Mouse (Mus musculus) myocyte (in vitro differentiated cells): Measurements from ENCODE around the gene Nudt2. TPM values are rescaled to one million over a fixed set of nuclear protein-coding genes. Genes with fewer than 3 reads are reported as not detected.

ENCODE experiments used
- H3K27me3 ChIP-seq: one replicate; pipeline ENCODE4 v1.6.1; 2011; ENCODE audit not compliant: control insufficient read depth, insufficient read depth, insufficient read length
- H3K36me3 ChIP-seq: one replicate; pipeline ENCODE4 v1.6.1; 2011; ENCODE audit not compliant: control insufficient read depth, insufficient read depth
- H3K4me2 ChIP-seq: one replicate; pipeline ENCODE4 v1.6.1; 2011; ENCODE audit warnings: low read depth, control low read depth
- H3K4me3 ChIP-seq: one replicate; pipeline ENCODE4 v1.5.1; 2011; ENCODE audit warnings: mild to moderate bottlenecking, control low read depth, moderate library complexity
- H3K79me2 ChIP-seq: one replicate; pipeline ENCODE4 v1.6.1; 2011; ENCODE audit not compliant: control insufficient read depth, insufficient read depth
- H3ac ChIP-seq: one replicate; pipeline ENCODE4 v1.6.1; 2011; ENCODE audit not compliant: control insufficient read depth, insufficient read length
- CEBPB ChIP-seq: IDR thresholded peaks from 2 replicates; pipeline ENCODE4 v1.6.1; 2011; ENCODE audit warnings: mild to moderate bottlenecking, moderate library complexity; ENCODE audit not compliant: poor library complexity, insufficient read depth, severe bottlenecking
- E2F4 ChIP-seq: IDR thresholded peaks from one replicate; pipeline ENCODE4 v1.6.1; 2011; ENCODE audit warnings: mild to moderate bottlenecking, control low read depth, moderate library complexity; ENCODE audit not compliant: insufficient read depth
- MAX ChIP-seq: IDR thresholded peaks from one replicate; pipeline ENCODE4 v1.6.1; 2011; ENCODE audit warnings: low read depth, mild to moderate bottlenecking, control low read depth
- MYOD1 ChIP-seq, 3 experiments: IDR thresholded peaks; one replicate each; pipeline ENCODE4 v1.6.1; 2011; ENCODE audit warnings: control low read depth in 2 of 3, low read depth in 2 of 3, mild to moderate bottlenecking in 2 of 3, moderate library complexity in 1 of 3; ENCODE audit not compliant: insufficient read length in 2 of 3, control insufficient read depth in 1 of 3
- MYOG ChIP-seq, 3 experiments: IDR thresholded peaks; one replicate each; pipeline ENCODE4 v1.6.1; 2011; ENCODE audit warnings: control low read depth in 2 of 3, low read depth in 2 of 3, mild to moderate bottlenecking in 2 of 3; ENCODE audit not compliant: insufficient read length in 2 of 3, control insufficient read depth in 1 of 3, insufficient read depth in 1 of 3
- POLR2A ChIP-seq: IDR thresholded peaks from one replicate; pipeline ENCODE4 v1.6.1; 2011; ENCODE audit warnings: low read depth, mild to moderate bottlenecking, control low read depth, moderate library complexity; ENCODE audit not compliant: insufficient read length
- POLR2AphosphoS2 ChIP-seq: IDR thresholded peaks from one replicate; pipeline ENCODE4 v1.6.1; 2011; ENCODE audit warnings: low read depth, control low read depth; ENCODE audit not compliant: insufficient read length
- REST ChIP-seq: IDR thresholded peaks from one replicate; pipeline ENCODE4 v1.6.1; 2011; ENCODE audit warnings: mild to moderate bottlenecking, control low read depth, moderate library complexity; ENCODE audit not compliant: insufficient read depth, insufficient read length
- SRF ChIP-seq: IDR thresholded peaks from one replicate; pipeline ENCODE4 v1.6.1; 2011; ENCODE audit warnings: low read depth; ENCODE audit not compliant: control insufficient read depth, insufficient read length
- TCF12 ChIP-seq: IDR thresholded peaks from one replicate; pipeline ENCODE4 v1.6.1; 2011; ENCODE audit warnings: mild to moderate bottlenecking, control low read depth; ENCODE audit not compliant: poor library complexity, insufficient read depth, severe bottlenecking
- TCF3 ChIP-seq: IDR thresholded peaks from one replicate; pipeline ENCODE4 v1.6.1; 2011; ENCODE audit warnings: low read depth, control low read depth; ENCODE audit not compliant: insufficient read length
- USF1 ChIP-seq: IDR thresholded peaks from one replicate; pipeline ENCODE4 v1.6.1; 2011; ENCODE audit warnings: low read depth, mild to moderate bottlenecking, control low read depth, moderate library complexity
- polyA plus RNA-seq: library from polyadenylated mRNA; unstranded; fragments of >200 nt; fragmentation: generic; extraction: Trizol; gene quantifications from one replicate; pipeline ENCODE4 v1.2.1, GENCODE M21; 2012; ENCODE audit warnings: missing spikeins

Gene Nudt2
- polyA plus RNA-seq, 1 experiment: 36.9 TPM

DNA sequence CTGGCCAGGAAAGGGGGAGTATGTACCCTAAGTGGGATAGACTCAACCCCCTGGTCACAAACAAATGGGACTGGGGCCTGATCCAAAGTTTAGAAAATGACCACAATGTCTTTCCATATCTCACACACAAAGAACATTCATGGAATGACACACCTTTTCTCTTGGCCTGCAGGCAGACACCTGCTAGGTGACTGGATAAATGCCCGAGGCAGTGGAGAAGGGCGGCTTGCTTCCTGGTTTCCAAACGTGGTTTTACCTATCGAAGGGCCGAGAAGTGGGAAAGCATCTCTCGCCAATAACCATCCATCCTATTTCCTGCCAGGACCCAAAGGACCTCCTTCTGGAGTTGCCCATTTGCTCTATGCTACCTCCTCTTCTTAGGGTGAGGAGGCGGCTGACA, 28.0 kb downstream of the Nudt2 start:
- Histone ChIP-seq H3ac (no peak overlapping the region), H3K27me3 (no peaks in the 10 kb centered on the region)
- TF ChIP-seq POLR2A: no peak
- no peak for TF ChIP-seq MYOD1 (IDR thresholded peaks at IDR 0.05; ENCODE audit: control insufficient read depth in 1 of 3, insufficient read length in 2 of 3, low read depth in 2 of 3)
- no peak for TF ChIP-seq POLR2AphosphoS2
- no peak for TF ChIP-seq MAX
- no peak for TF ChIP-seq CEBPB
- TF ChIP-seq MYOG (IDR thresholded peaks at IDR 0.05; ENCODE audit: control insufficient read depth in 1 of 3, insufficient read depth in 1 of 3, insufficient read length in 2 of 3, low read depth in 2 of 3): no peak
- TF ChIP-seq SRF: no peak
- no peak for TF ChIP-seq TCF12
- TF ChIP-seq TCF3: no peak

DNA sequence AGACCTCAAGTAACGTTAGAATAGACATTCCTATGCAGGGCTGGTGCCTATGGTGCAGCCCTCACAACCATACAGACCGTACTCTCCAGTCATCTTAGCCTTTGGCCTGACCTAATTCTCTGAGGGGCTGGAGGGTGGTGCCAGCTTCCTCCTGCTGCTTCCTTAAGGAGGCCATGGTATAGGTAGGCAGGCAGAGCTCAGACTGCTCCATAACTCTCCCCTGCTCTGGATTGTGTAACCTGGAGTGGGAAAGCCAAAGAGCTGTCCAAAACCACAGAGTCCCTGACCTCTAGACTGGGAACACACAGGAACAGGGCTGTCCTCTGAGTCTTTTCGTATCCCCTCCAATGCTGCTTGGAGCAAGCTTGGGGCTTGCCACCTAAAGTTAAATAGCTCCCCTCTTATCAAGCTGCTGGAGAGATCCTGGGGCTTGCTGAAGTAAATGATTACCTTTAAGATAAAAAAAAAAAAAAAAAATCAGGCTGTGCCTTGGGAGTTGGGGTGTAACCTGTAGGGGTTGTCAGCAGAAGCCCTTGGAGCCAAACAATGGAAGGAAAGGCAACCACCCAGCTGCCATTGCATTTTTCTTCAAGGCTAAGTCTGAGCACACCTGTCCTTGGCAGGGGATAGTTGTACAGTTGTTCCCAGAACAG, 28.6 kb downstream of the Nudt2 start:
- Histone ChIP-seq H3K4me3 (no peak overlapping the region), H3K4me2 (peak overlapping the region; percentile 40), H3K36me3 (no peaks in the 10 kb centered on the region), H3K79me2 (no peaks in the 10 kb centered on the region), H3K27me3 (no peaks in the 10 kb centered on the region), H3ac (no peak overlapping the region)
- TF ChIP-seq POLR2AphosphoS2 (no peak), MYOD1 (IDR thresholded peaks at IDR 0.05; ENCODE audit: control insufficient read depth in 1 of 3, insufficient read length in 2 of 3, low read depth in 2 of 3) (peak in 1 of 3 experiments; percentile 8)

More for the DNA sequence above, 28.0 kb downstream of the Nudt2 start:
- Histone ChIP-seq H3K4me3 (no peak overlapping the region), H3K4me2 (no peak overlapping the region), H3K79me2 (no peaks in the 10 kb centered on the region), H3K36me3 (no peaks in the 10 kb centered on the region)

DNA sequence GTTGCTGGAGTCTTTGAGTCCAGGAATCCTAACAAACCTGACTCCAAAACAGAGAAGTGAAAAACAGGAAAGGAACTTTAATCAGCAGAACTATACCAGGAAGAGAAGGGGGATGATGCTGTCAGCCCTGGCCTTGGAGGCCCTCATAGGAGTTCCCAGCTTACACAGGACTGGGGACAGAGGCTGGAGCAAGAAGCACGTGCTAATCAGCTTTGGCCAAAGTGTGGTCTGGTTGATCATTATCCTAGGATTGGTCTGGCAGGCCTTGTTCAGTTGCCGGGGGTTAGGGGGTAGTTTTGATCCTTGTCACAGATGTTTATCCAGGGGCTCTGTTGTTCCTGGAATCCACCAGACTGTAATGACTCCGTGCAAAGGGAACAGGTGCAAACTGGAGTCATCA, 29.4 kb downstream of the Nudt2 start:
- Histone ChIP-seq H3K27me3 (no peaks in the 10 kb centered on the region), H3K79me2 (no peaks in the 10 kb centered on the region), H3K4me3 (no peak overlapping the region), H3ac (no peak overlapping the region), H3K4me2 (peak overlapping the region; percentile 40), H3K36me3 (no peaks in the 10 kb centered on the region)
- TF ChIP-seq E2F4 (no peak), MYOG (IDR thresholded peaks at IDR 0.05; ENCODE audit: control insufficient read depth in 1 of 3, insufficient read depth in 1 of 3, insufficient read length in 2 of 3, low read depth in 2 of 3) (peak in 1 of 3 experiments; percentile 18), CEBPB (no peak), TCF12 (peak; percentile 40), REST (no peak), MAX (no peak), MYOD1 (IDR thresholded peaks at IDR 0.05; ENCODE audit: control insufficient read depth in 1 of 3, insufficient read length in 2 of 3, low read depth in 2 of 3) (peak in 1 of 3 experiments; percentile 41)

DNA sequence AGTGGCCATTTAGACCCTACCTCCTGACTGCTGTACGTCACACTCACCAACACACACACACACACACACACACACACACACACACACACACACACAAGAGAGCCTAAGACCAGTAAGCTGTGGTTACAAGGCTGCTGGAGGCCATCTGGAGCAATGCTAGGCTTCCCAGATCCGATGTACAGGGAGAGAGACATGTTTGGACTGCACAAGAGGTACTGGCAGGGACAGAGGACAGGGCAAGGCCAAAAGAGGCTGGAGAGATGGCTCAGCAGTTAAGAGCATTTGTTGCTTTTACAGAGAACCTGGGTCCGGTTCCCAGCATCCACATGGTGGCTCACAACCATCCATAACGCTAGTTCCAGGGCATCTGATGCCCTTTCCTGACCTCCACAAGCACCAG, 30.1 kb downstream of the Nudt2 start:
- H3K4me3 ChIP-seq: no peak overlapping the region
- H3K79me2 ChIP-seq: no peaks in the 10 kb centered on the region
- peak overlapping the region; percentile 40 for H3K4me2 ChIP-seq
- H3ac ChIP-seq: no peak overlapping the region
- H3K27me3 ChIP-seq: no peaks in the 10 kb centered on the region
- H3K36me3 ChIP-seq: no peaks in the 10 kb centered on the region
- no peak for TF ChIP-seq SRF
- no peak for TF ChIP-seq POLR2A
- TF ChIP-seq REST: no peak
- no peak for TF ChIP-seq POLR2AphosphoS2
- TF ChIP-seq USF1: no peak
- TF ChIP-seq TCF3: no peak
- no peak for TF ChIP-seq TCF12
- no peak for TF ChIP-seq CEBPB
- no peak for TF ChIP-seq E2F4
- TF ChIP-seq MAX: no peak

DNA sequence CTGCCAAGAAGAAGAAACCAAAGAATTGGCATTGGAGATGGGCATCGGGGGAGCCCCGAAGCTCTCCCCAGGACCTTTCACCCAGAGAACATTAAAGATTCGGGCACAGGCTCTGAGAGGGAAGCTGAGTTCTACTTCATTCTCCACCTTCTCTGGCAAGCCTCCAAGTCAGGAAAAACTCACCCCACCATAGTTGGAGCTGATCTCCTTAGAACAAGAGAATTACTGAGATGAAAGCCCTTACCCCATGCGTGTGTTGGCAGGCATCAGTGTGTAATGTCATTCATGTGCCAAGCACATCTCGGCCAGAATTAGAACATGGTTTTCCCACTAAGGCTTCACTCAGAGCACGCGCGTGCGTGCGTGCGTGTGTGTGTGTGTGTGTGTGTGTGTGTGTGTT, 30.9 kb downstream of the Nudt2 start:
- no peaks in the 10 kb centered on the region for H3K27me3 ChIP-seq

More for the DNA sequence above, 30.9 kb downstream of the Nudt2 start:
- Histone ChIP-seq H3K4me3 (no peak overlapping the region), H3K36me3 (no peaks in the 10 kb centered on the region), H3ac (no peak overlapping the region), H3K4me2 (no peak overlapping the region), H3K79me2 (no peaks in the 10 kb centered on the region)
- TF ChIP-seq E2F4 (no peak), TCF3 (no peak), POLR2A (no peak), TCF12 (no peak), MYOG (IDR thresholded peaks at IDR 0.05; ENCODE audit: control insufficient read depth in 1 of 3, insufficient read depth in 1 of 3, insufficient read length in 2 of 3, low read depth in 2 of 3) (no peak), USF1 (no peak), REST (no peak), CEBPB (no peak), SRF (no peak), MAX (no peak), MYOD1 (IDR thresholded peaks at IDR 0.05; ENCODE audit: control insufficient read depth in 1 of 3, insufficient read length in 2 of 3, low read depth in 2 of 3) (no peak), POLR2AphosphoS2 (no peak)
